Mouse (Mus musculus) skeletal muscle tissue, postnatal 0 days (tissue): ENCODE measurements around the gene Grtp1. TPM values are rescaled to one million over a fixed set of nuclear protein-coding genes. Genes with fewer than 3 reads are reported as not detected.
A peak's percentile ranks its signal among the peaks of the same experiment; 100 is the strongest.

Experiments
- microRNA counts: library from miRNA; unstranded; fragments of <30 nt; microRNA quantifications from one replicate; lab custom pipeline; 2015
- microRNA-seq, 2 experiments: library from miRNA; unstranded; fragments of <30 nt; microRNA quantifications; one replicate each; pipeline ENCODE4; 2016
- polyA plus RNA-seq: library from polyadenylated mRNA; unstranded; fragments of >200 nt; fragmentation: Nextera tagmentation; extraction: Ambion mirVana; gene quantifications from 2 replicates; pipeline ENCODE4 v1.2.1, GENCODE M21; 2015

The Grtp1 gene
- 8.1 and 8.7 TPM in 2 replicates for polyA plus RNA-seq

GRCm38 (mm10) chr8:13200301-13201012 is at the start of gene Grtp1:
Gene Grtp1, minus strand, starts transcription at chr8:13200620.

DNA sequence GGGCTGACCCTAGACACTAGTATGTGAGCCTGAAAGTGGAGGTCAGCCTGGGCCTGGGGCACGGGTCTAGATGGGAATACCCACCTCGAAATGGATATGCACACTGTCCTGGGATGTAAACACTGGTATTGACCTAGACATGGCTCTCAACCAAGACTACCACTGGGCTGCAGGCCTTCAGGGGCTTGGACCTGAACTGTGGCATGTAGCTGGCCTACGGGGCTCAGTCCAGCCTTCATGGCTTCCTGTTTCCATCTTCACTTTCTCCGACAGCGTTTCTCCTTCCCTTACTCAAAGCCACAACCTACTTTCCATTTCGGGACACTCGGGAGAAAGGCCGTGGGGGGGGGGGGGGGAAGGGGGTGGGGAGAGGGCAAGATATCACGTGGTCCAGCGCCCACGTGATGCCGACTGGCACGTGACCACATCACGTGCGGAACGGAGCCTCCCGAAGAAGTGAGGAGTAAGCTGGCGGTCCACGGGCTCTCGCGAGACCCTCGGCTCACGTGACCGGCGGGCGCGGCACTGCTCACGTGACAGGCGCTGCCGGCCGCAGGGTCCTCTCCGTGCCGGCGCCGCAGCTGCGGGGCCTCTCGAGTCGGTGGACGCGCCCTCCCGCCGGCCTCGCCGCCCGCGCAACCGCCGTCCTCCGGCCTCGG is 41.6 kb downstream of the Grtp1 start, which contains the start of gene Lamp1:
Gene Lamp1 (plus strand): TSS at position 444 of the 659 bp plus-strand sequence.

MicroRNAs encoded within 50 kb of the gene (microRNA counts, 519-probe panel; counts per million panel counts)
- microRNA mmu-miR-1968 (lab: Ali Mortazavi, UCI): 296 counts per million, percentile 58 among the panel's probes with 10 or more counts

Small RNA genes within 50 kb of the gene (microRNA-seq; reads per million reads assigned to microRNA genes)
- gene Mir1968: 3.4 to 4.3 reads per million in 2 experiments
- gene Mir7065: 0 reads per million in 2 experiments

Other genes starting within 250 kb of the Grtp1 start
- not detected in 2 replicates for gene F7, start 174.6 kb downstream of the Grtp1 start, polyA plus RNA-seq
- 0.35 and 0.36 TPM in 2 replicates for gene F10, start 163.3 kb downstream of the Grtp1 start, polyA plus RNA-seq
- gene Proz, start 139.7 kb downstream of the Grtp1 start, polyA plus RNA-seq: 0.22 TPM in 2 replicates
- gene Pcid2, start 95.2 kb downstream of the Grtp1 start, polyA plus RNA-seq: 13.1 and 13.9 TPM in 2 replicates
- 97.1 and 103 TPM in 2 replicates for gene Cul4a, start 95.0 kb downstream of the Grtp1 start, polyA plus RNA-seq
- gene Lamp1, start 41.5 kb downstream of the Grtp1 start, polyA plus RNA-seq: 276 and 297 TPM in 2 replicates
- gene Adprhl1, start 53.5 kb upstream of the Grtp1 start, polyA plus RNA-seq: 106 and 112 TPM in 2 replicates
- gene Dcun1d2, start 87.5 kb upstream of the Grtp1 start, polyA plus RNA-seq: 20.7 and 20.9 TPM in 2 replicates
- gene Tmco3, start 87.6 kb upstream of the Grtp1 start, polyA plus RNA-seq: 18.4 and 20.2 TPM in 2 replicates
- gene Tfdp1, start 138.1 kb upstream of the Grtp1 start, polyA plus RNA-seq: 54.9 and 66.3 TPM in 2 replicates
- not detected in 2 replicates for gene Atp4b, start 196.2 kb upstream of the Grtp1 start, polyA plus RNA-seq
- not detected in 2 replicates for gene Grk1, start 204.5 kb upstream of the Grtp1 start, polyA plus RNA-seq
- 2.3 and 2.5 TPM in 2 replicates for gene Tmem255b, start 234.6 kb upstream of the Grtp1 start, polyA plus RNA-seq